Mouse (Mus musculus): ENCODE measurements around the gene Fbxl19. TPM values are rescaled to one million over a fixed set of nuclear protein-coding genes. Genes with fewer than 3 reads are reported as not detected.

The Fbxl19 gene
- polyA plus RNA-seq, 1 experiment from 2014 or later, result 2.9 TPM

DNA sequence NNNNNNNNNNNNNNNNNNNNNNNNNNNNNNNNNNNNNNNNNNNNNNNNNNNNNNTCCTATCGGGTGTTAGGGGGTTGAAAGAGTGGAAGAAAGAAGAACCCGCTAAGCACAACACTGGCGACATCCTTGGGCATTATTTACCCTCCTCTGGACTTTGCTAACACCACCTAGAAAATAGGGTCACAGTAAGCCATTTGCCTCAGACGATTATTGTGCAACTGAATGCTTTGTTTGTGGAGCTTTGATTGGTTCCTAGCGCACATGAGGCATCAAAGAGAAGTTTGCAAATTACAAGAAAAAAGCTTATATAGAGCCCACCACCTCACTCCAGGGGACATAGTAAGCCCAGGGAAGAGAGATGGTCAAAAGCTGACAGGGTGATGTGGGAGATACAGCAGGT, 64.5 kb downstream of the Fbxl19 start:
- H3K9ac ChIP-seq, result no peak overlapping the region
- ATAC-seq (ENCODE audit: insufficient read depth), result no peak

GRCm38 (mm10) chr7:127809846-127810245, 65.5 kb downstream of the Fbxl19 start:
- 62% methylated on average over 1 of the region's 1 CpGs for WGBS (ENCODE audit: insufficient replicate concordance)
- no peak overlapping the region for H3K4me3 ChIP-seq (replicated peaks)
- ATAC-seq (ENCODE audit: insufficient read depth), result no peak
- H3K9ac ChIP-seq, result no peak overlapping the region
- no peaks in the 10 kb centered on the region for H3K9me3 ChIP-seq (replicated peaks)
- H3K4me2 ChIP-seq, result no peak overlapping the region
- peak overlapping the region; percentile 70; the same call in 1 of the 2 replicates for H3K27ac ChIP-seq (replicated peaks)
- no peaks in the 10 kb centered on the region for H3K36me3 ChIP-seq (replicated peaks)
- H3K4me1 ChIP-seq (replicated peaks), result peaks cover 61% of the 10 kb centered on the region
- no peaks in the 10 kb centered on the region for H3K27me3 ChIP-seq

More for the DNA sequence above, 64.5 kb downstream of the Fbxl19 start:
- H3K36me3 ChIP-seq (replicated peaks), result no peaks in the 10 kb centered on the region
- H3K27ac ChIP-seq (replicated peaks), result peak overlapping the region; percentile 70
- WGBS (ENCODE audit: insufficient replicate concordance), result 40% methylated on average over 5 of the region's 5 CpGs
- peaks cover 65% of the 10 kb centered on the region for H3K4me1 ChIP-seq (replicated peaks)
- no peak overlapping the region for H3K4me2 ChIP-seq
- H3K4me3 ChIP-seq (replicated peaks), result no peak overlapping the region
- H3K27me3 ChIP-seq, result no peaks in the 10 kb centered on the region
- H3K9me3 ChIP-seq (replicated peaks), result no peaks in the 10 kb centered on the region

DNA sequence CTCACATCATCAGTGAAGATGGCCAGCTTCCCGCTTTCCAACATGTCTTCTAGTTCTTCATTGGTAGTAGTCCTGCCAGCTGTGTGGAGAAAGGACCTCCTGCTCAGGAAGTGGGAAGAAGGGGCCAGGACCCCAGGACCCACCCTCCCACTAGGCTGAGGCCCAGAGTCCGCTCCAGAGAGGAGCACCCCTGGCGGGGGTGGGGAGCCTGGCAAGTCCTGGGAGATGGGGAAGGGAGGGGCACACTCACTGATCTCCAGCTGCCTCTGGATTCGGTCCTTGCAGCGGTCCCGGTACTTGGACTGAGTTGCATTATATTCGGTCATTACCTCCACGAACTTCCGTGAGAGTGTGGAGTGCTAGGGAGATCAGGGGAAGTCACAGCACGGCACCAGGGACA, 66.3 kb downstream of the Fbxl19 start:
- Histone ChIP-seq H3K4me1 (replicated peaks) (peaks cover 61% of the 10 kb centered on the region), H3K4me3 (replicated peaks) (no peak overlapping the region), H3K36me3 (replicated peaks) (no peaks in the 10 kb centered on the region), H3K27me3 (no peaks in the 10 kb centered on the region), H3K27ac (replicated peaks) (no peak overlapping the region), H3K9ac (no peak overlapping the region), H3K4me2 (no peak overlapping the region), H3K9me3 (replicated peaks) (no peaks in the 10 kb centered on the region)
- no peak for ATAC-seq (ENCODE audit: insufficient read depth)
- 86% methylated on average over 10 of the region's 10 CpGs for WGBS (ENCODE audit: insufficient replicate concordance)

DNA sequence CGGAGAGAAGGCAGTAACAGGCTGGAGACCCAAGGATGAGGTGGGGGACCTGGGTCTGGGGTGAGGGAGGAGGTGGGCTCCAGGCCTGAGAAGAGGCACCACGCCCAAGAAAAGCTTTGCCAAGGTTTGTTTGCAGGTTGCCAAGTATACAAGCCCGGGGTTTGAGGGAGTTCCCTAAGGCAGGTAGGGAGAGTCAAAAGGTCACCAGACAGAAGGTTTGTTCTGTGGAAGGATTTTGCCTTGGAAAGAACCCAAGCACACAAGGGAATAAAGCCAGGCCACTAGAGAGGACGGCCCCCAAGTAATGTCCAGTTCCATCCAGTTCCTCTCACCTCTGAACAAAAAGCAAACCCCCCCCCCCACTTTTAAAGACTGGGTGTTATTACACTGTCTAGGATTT, 66.9 kb downstream of the Fbxl19 start:
- Histone ChIP-seq H3K4me3 (replicated peaks) (no peak overlapping the region), H3K27ac (replicated peaks) (no peak overlapping the region), H3K36me3 (replicated peaks) (no peaks in the 10 kb centered on the region), H3K4me2 (no peak overlapping the region), H3K4me1 (replicated peaks) (peaks cover 60% of the 10 kb centered on the region), H3K9me3 (replicated peaks) (no peaks in the 10 kb centered on the region), H3K9ac (no peak overlapping the region), H3K27me3 (no peaks in the 10 kb centered on the region)
- 75% methylated on average over 4 of the region's 4 CpGs for WGBS (ENCODE audit: insufficient replicate concordance)
- no peak for ATAC-seq (ENCODE audit: insufficient read depth)

- no peaks in the 10 kb centered on the region for H3K36me3 ChIP-seq (replicated peaks)
- no peak overlapping the region for H3K27ac ChIP-seq (replicated peaks)
- H3K4me2 ChIP-seq, result no peak overlapping the region
- H3K27me3 ChIP-seq, result no peaks in the 10 kb centered on the region
- no peak overlapping the region for H3K4me3 ChIP-seq (replicated peaks)
- no peaks in the 10 kb centered on the region for H3K9me3 ChIP-seq (replicated peaks)
- H3K9ac ChIP-seq, result no peak overlapping the region
- H3K4me1 ChIP-seq (replicated peaks), result peaks cover 50% of the 10 kb centered on the region
- ATAC-seq (ENCODE audit: insufficient read depth), result no peak
- WGBS (ENCODE audit: insufficient replicate concordance), result 55% methylated on average over 3 of the region's 3 CpGs
Measured at GRCm38 (mm10) chr7:127812292-127812691, 67.9 kb downstream of the Fbxl19 start.

- peak; percentile 48; the same call in 1 of the 2 replicates for ATAC-seq (ENCODE audit: insufficient read depth)
- no peaks in the 10 kb centered on the region for H3K9me3 ChIP-seq (replicated peaks)
- H3K27ac ChIP-seq (replicated peaks), result peak overlapping the region; percentile 71
- no peak overlapping the region for H3K4me3 ChIP-seq (replicated peaks)
- no peaks in the 10 kb centered on the region for H3K36me3 ChIP-seq (replicated peaks)
- no peaks in the 10 kb centered on the region for H3K27me3 ChIP-seq
- H3K4me1 ChIP-seq (replicated peaks), result peaks cover 35% of the 10 kb centered on the region
- no peak overlapping the region for H3K9ac ChIP-seq
- 0 out of 2 replicates have a peak overlapping the region, but pooled peaks have one; percentile 16 for H3K4me2 ChIP-seq
- 57% methylated on average over 4 of the region's 4 CpGs for WGBS (ENCODE audit: insufficient replicate concordance)
Measured at GRCm38 (mm10) chr7:127813821-127814220, 69.5 kb downstream of the Fbxl19 start.

DNA sequence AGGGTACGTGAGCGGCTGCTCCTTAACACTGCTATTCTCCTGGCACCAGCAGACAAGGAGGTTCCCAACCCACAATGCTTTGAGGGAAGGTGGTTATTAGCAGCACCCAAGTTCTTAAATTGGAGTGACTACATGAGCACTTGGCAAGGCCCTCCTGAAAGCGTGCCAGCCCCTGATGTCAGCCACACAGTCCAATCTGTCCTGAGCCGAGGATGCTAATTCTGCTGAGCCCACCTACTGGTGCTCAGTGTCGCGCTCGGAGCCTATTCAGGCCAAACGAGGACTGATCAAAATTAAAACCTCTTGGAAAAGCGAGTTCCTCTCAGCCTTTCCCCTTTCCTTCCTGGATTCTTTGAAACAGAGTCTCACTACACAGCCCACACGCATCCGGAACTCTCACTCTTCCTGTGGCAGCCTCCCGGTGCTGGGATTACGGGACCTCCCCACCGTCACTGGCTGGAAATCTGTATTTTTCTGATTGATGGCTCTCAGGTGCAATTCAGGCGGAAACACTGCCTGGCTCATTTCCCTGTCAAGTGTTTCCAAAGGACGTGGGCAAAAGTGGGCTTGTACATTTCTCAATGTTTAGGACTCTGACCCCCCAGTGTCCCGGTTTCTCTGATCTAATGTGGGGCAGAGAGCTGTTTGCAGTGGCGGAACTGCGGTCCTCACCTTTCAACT, 70.0 kb downstream of the Fbxl19 start:
- H3K36me3 ChIP-seq (replicated peaks), result no peaks in the 10 kb centered on the region
- ATAC-seq (ENCODE audit: insufficient read depth), result peak; percentile 26
- peak overlapping the region; percentile 71 for H3K27ac ChIP-seq (replicated peaks)
- WGBS (ENCODE audit: insufficient replicate concordance), result 69% methylated on average over 19 of the region's 19 CpGs
- no peak overlapping the region for H3K9ac ChIP-seq
- no peaks in the 10 kb centered on the region for H3K9me3 ChIP-seq (replicated peaks)
- peak overlapping the region; percentile 16; the same call in 1 of the 2 replicates for H3K4me2 ChIP-seq
- H3K27me3 ChIP-seq, result no peaks in the 10 kb centered on the region
- H3K4me3 ChIP-seq (replicated peaks), result no peak overlapping the region
- H3K4me1 ChIP-seq (replicated peaks), result peaks cover 29% of the 10 kb centered on the region

GRCm38 (mm10) chr7:127815116-127815665, 70.8 kb downstream of the Fbxl19 start:
- Histone ChIP-seq H3K9me3 (replicated peaks) (no peaks in the 10 kb centered on the region), H3K9ac (no peak overlapping the region), H3K4me3 (replicated peaks) (no peak overlapping the region), H3K27me3 (no peaks in the 10 kb centered on the region), H3K27ac (replicated peaks) (peak overlapping the region; percentile 71), H3K4me1 (replicated peaks) (peaks cover 25% of the 10 kb centered on the region), H3K4me2 (peak overlapping the region; percentile 16; the same call in 1 of the 2 replicates), H3K36me3 (replicated peaks) (no peaks in the 10 kb centered on the region)
- 75% methylated on average over 15 of the region's 15 CpGs for WGBS (ENCODE audit: insufficient replicate concordance)
- no peak for ATAC-seq (ENCODE audit: insufficient read depth)

- Histone ChIP-seq H3K9ac (no peak overlapping the region), H3K4me3 (replicated peaks) (no peak overlapping the region), H3K27me3 (no peaks in the 10 kb centered on the region), H3K4me1 (replicated peaks) (peaks cover 20% of the 10 kb centered on the region), H3K27ac (replicated peaks) (no peak overlapping the region), H3K36me3 (replicated peaks) (no peaks in the 10 kb centered on the region), H3K4me2 (no peak overlapping the region), H3K9me3 (replicated peaks) (no peaks in the 10 kb centered on the region)
- WGBS (ENCODE audit: insufficient replicate concordance), result 44% methylated on average over 15 of the region's 15 CpGs
- peak; percentile 43; the same call in 1 of the 2 replicates for ATAC-seq (ENCODE audit: insufficient read depth)
Measured at GRCm38 (mm10) chr7:127815954-127816821, 71.8 kb downstream of the Fbxl19 start.

GRCm38 (mm10) chr7:127817053-127817452, 72.7 kb downstream of the Fbxl19 start:
- no peaks in the 10 kb centered on the region for H3K27me3 ChIP-seq
- ATAC-seq (ENCODE audit: insufficient read depth), result no peak
- no peaks in the 10 kb centered on the region for H3K36me3 ChIP-seq (replicated peaks)
- no peak overlapping the region for H3K4me3 ChIP-seq (replicated peaks)
- WGBS (ENCODE audit: insufficient replicate concordance), result 63% methylated on average over 7 of the region's 7 CpGs
- H3K27ac ChIP-seq (replicated peaks), result no peak overlapping the region
- no peak overlapping the region for H3K9ac ChIP-seq
- no peaks in the 10 kb centered on the region for H3K9me3 ChIP-seq (replicated peaks)
- no peak overlapping the region for H3K4me2 ChIP-seq
- peaks cover 20% of the 10 kb centered on the region for H3K4me1 ChIP-seq (replicated peaks)

- Histone ChIP-seq H3K4me1 (replicated peaks) (peaks cover 20% of the 10 kb centered on the region), H3K9ac (no peak overlapping the region), H3K9me3 (replicated peaks) (no peaks in the 10 kb centered on the region), H3K27ac (replicated peaks) (no peak overlapping the region), H3K4me2 (no peak overlapping the region), H3K27me3 (peaks cover 1% of the 10 kb centered on the region; the same call in 1 of the 2 replicates), H3K4me3 (replicated peaks) (no peak overlapping the region), H3K36me3 (replicated peaks) (no peaks in the 10 kb centered on the region)
- 77% methylated on average over 5 of the region's 5 CpGs for WGBS (ENCODE audit: insufficient replicate concordance)
- ATAC-seq (ENCODE audit: insufficient read depth), result no peak
Measured at GRCm38 (mm10) chr7:127817776-127818175, 73.4 kb downstream of the Fbxl19 start.

Data from liver, embryonic 15.5 days (tissue).